Mouse (Mus musculus) thymus, adult 2 months (tissue): Measurements from ENCODE around the gene Cops3.

Experiments
- CTCF ChIP-seq: fragments of 200-500 bp; IDR thresholded peaks from 2 replicates; pipeline ENCODE4 v1.5.1; 2012; ENCODE audit warnings: mild to moderate bottlenecking, control low read depth, low read length, moderate library complexity, borderline replicate concordance; ENCODE audit not compliant: control insufficient read depth, poor library complexity, insufficient read depth; ENCODE audit errors: extremely low read depth
- POLR2A ChIP-seq: fragments of 200-500 bp; IDR thresholded peaks from 2 replicates; pipeline ENCODE4 v1.6.1; 2012; ENCODE audit warnings: mild to moderate bottlenecking, low read length, control low read depth, moderate library complexity; ENCODE audit not compliant: control insufficient read depth, poor library complexity, insufficient read depth; ENCODE audit errors: extremely low read depth

GRCm38 (mm10) chr11:59839008-59839458 lies 605 bp downstream of the Cops3 start, which contains the start of gene Nt5m:
- TF ChIP-seq CTCF (0 out of 2 replicates have a peak, but pooled peaks have one; percentile 25), POLR2A (no peak)
